Mouse (Mus musculus): ENCODE measurements around the gene Gm5965. TPM values are rescaled to one million over a fixed set of nuclear protein-coding genes. Genes with fewer than 3 reads are reported as not detected.

Gm5965 gene
- total and polyA plus RNA-seq, 2 experiments from 2014 or later, result not detected

GRCm38 (mm10) chr16:88826978-88827377 is 49.3 kb downstream of the Gm5965 start:
- DNase-seq (ENCODE audit: low spot score), result no peak
- no peak for TF ChIP-seq CTCF (IDR thresholded peaks at IDR 0.05)

More at GRCm38 (mm10) chr16:88826978-88827377, 49.3 kb downstream of the Gm5965 start:
- no peak for ATAC-seq (ENCODE audit: low FRiP score)
- H3K9me3 ChIP-seq (ENCODE audit: low read length), result no peaks in the 10 kb centered on the region
- 85% methylated on average over 3 of the region's 3 CpGs for WGBS
- H3K27ac ChIP-seq (ENCODE audit: low read depth, low read length), result no peak overlapping the region
- H3K4me2 ChIP-seq (ENCODE audit: low read depth, low read length, poor library complexity, severe bottlenecking), result no peak overlapping the region
- no peak overlapping the region for H3K4me3 ChIP-seq (ENCODE audit: low read depth, low read length)
- no peak overlapping the region for H3K9ac ChIP-seq (replicated peaks; ENCODE audit: low read length, poor library complexity, severe bottlenecking)
- no peaks in the 10 kb centered on the region for H3K4me1 ChIP-seq (ENCODE audit: insufficient read depth, low read length)
- H3K27me3 ChIP-seq (ENCODE audit: insufficient read depth, low read length), result no peaks in the 10 kb centered on the region
- H3K36me3 ChIP-seq (ENCODE audit: insufficient read depth, low read length), result no peaks in the 10 kb centered on the region

Other genes with a start within 250 kb of the Gm5965 start
- not detected in 2 replicates for gene Cldn8, start 214.7 kb upstream of the Gm5965 start, total RNA-seq (2014; rRNA removed)
- gene Cldn8, start 214.7 kb upstream of the Gm5965 start, polyA plus RNA-seq (2015; fragmentation: Nextera tagmentation; extraction: Ambion mirVana), result not detected in 2 replicates
- not detected in 2 replicates for gene Krtap24-1, start 165.6 kb upstream of the Gm5965 start, total RNA-seq (2014; rRNA removed)
- not detected in 2 replicates for gene Krtap24-1, start 165.6 kb upstream of the Gm5965 start, polyA plus RNA-seq (2015; fragmentation: Nextera tagmentation; extraction: Ambion mirVana)
- gene 2310079G19Rik, start 150.2 kb upstream of the Gm5965 start, total RNA-seq (2014; rRNA removed), result not detected in 2 replicates
- gene 2310079G19Rik, start 150.2 kb upstream of the Gm5965 start, polyA plus RNA-seq (2015; fragmentation: Nextera tagmentation; extraction: Ambion mirVana), result not detected in 2 replicates
- gene Krtap26-1, start 130.1 kb upstream of the Gm5965 start, total RNA-seq (2014; rRNA removed), result not detected in 2 replicates
- gene Krtap26-1, start 130.1 kb upstream of the Gm5965 start, polyA plus RNA-seq (2015; fragmentation: Nextera tagmentation; extraction: Ambion mirVana), result not detected in 2 replicates
- not detected in 2 replicates for gene Krtap27-1, start 106.2 kb upstream of the Gm5965 start, total RNA-seq (2014; rRNA removed)
- not detected in 2 replicates for gene Krtap27-1, start 106.2 kb upstream of the Gm5965 start, polyA plus RNA-seq (2015; fragmentation: Nextera tagmentation; extraction: Ambion mirVana)
- gene 2310061N02Rik, start 69.9 kb upstream of the Gm5965 start, total RNA-seq (2014; rRNA removed), result not detected in 2 replicates
- not detected in 2 replicates for gene 2310061N02Rik, start 69.9 kb upstream of the Gm5965 start, polyA plus RNA-seq (2015; fragmentation: Nextera tagmentation; extraction: Ambion mirVana)
- not detected in 2 replicates for gene Krtap13-1, start 49.0 kb upstream of the Gm5965 start, total RNA-seq (2014; rRNA removed)
- not detected in 2 replicates for gene Krtap13-1, start 49.0 kb upstream of the Gm5965 start, polyA plus RNA-seq (2015; fragmentation: Nextera tagmentation; extraction: Ambion mirVana)
- not detected in 2 replicates for gene Krtap13, start 26.3 kb upstream of the Gm5965 start, total RNA-seq (2014; rRNA removed)
- gene Krtap13, start 26.3 kb upstream of the Gm5965 start, polyA plus RNA-seq (2015; fragmentation: Nextera tagmentation; extraction: Ambion mirVana), result not detected in 2 replicates
- not detected in 2 replicates for gene 2310034C09Rik, start 19.0 kb upstream of the Gm5965 start, total RNA-seq (2014; rRNA removed)
- gene 2310034C09Rik, start 19.0 kb upstream of the Gm5965 start, polyA plus RNA-seq (2015; fragmentation: Nextera tagmentation; extraction: Ambion mirVana), result not detected in 2 replicates
- gene 2310057N15Rik, start 3.7 kb upstream of the Gm5965 start, total RNA-seq (2014; rRNA removed), result not detected in 2 replicates
- not detected in 2 replicates for gene 2310057N15Rik, start 3.7 kb upstream of the Gm5965 start, polyA plus RNA-seq (2015; fragmentation: Nextera tagmentation; extraction: Ambion mirVana)
- not detected in 2 replicates for gene Gm20741, start 34.3 kb downstream of the Gm5965 start, total RNA-seq (2014; rRNA removed)
- not detected in 2 replicates for gene Gm20741, start 34.3 kb downstream of the Gm5965 start, polyA plus RNA-seq (2015; fragmentation: Nextera tagmentation; extraction: Ambion mirVana)
- not detected in 2 replicates for gene Krtap15, start 42.3 kb downstream of the Gm5965 start, total RNA-seq (2014; rRNA removed)
- gene Krtap15, start 42.3 kb downstream of the Gm5965 start, polyA plus RNA-seq (2015; fragmentation: Nextera tagmentation; extraction: Ambion mirVana), result not detected in 2 replicates
- not detected in 2 replicates for gene Krtap14, start 48.2 kb downstream of the Gm5965 start, total RNA-seq (2014; rRNA removed)
- not detected in 2 replicates for gene Krtap14, start 48.2 kb downstream of the Gm5965 start, polyA plus RNA-seq (2015; fragmentation: Nextera tagmentation; extraction: Ambion mirVana)
- not detected in 2 replicates for gene Krtap19-1, start 91.5 kb downstream of the Gm5965 start, total RNA-seq (2014; rRNA removed)
- gene Krtap19-1, start 91.5 kb downstream of the Gm5965 start, polyA plus RNA-seq (2015; fragmentation: Nextera tagmentation; extraction: Ambion mirVana), result not detected in 2 replicates
- gene Krtap19-2, start 96.4 kb downstream of the Gm5965 start, total RNA-seq (2014; rRNA removed), result not detected in 2 replicates
- not detected in 2 replicates for gene Krtap19-2, start 96.4 kb downstream of the Gm5965 start, polyA plus RNA-seq (2015; fragmentation: Nextera tagmentation; extraction: Ambion mirVana)
- not detected in 2 replicates for gene Krtap19-3, start 100.1 kb downstream of the Gm5965 start, total RNA-seq (2014; rRNA removed)
- gene Krtap19-3, start 100.1 kb downstream of the Gm5965 start, polyA plus RNA-seq (2015; fragmentation: Nextera tagmentation; extraction: Ambion mirVana), result not detected in 2 replicates
- gene Krtap19-4, start 107.2 kb downstream of the Gm5965 start, total RNA-seq (2014; rRNA removed), result not detected in 2 replicates
- not detected in 2 replicates for gene Krtap19-4, start 107.2 kb downstream of the Gm5965 start, polyA plus RNA-seq (2015; fragmentation: Nextera tagmentation; extraction: Ambion mirVana)
- not detected in 2 replicates for gene Krtap19-5, start 118.6 kb downstream of the Gm5965 start, total RNA-seq (2014; rRNA removed)
- gene Krtap19-5, start 118.6 kb downstream of the Gm5965 start, polyA plus RNA-seq (2015; fragmentation: Nextera tagmentation; extraction: Ambion mirVana), result not detected in 2 replicates
- gene Krtap19-9b, start 154.4 kb downstream of the Gm5965 start, total RNA-seq (2014; rRNA removed), result not detected in 2 replicates
- gene Krtap19-9b, start 154.4 kb downstream of the Gm5965 start, polyA plus RNA-seq (2015; fragmentation: Nextera tagmentation; extraction: Ambion mirVana), result not detected in 2 replicates
- not detected in 2 replicates for gene Krtap16-3, start 185.0 kb downstream of the Gm5965 start, total RNA-seq (2014; rRNA removed)
- gene Krtap16-3, start 185.0 kb downstream of the Gm5965 start, polyA plus RNA-seq (2015; fragmentation: Nextera tagmentation; extraction: Ambion mirVana), result not detected in 2 replicates
- not detected in 2 replicates for gene Krtap22-2, start 232.9 kb downstream of the Gm5965 start, total RNA-seq (2014; rRNA removed)
- gene Krtap22-2, start 232.9 kb downstream of the Gm5965 start, polyA plus RNA-seq (2015; fragmentation: Nextera tagmentation; extraction: Ambion mirVana), result not detected in 2 replicates
- not detected in 2 replicates for gene Gm10229, start 237.4 kb downstream of the Gm5965 start, total RNA-seq (2014; rRNA removed)
- not detected in 2 replicates for gene Gm10229, start 237.4 kb downstream of the Gm5965 start, polyA plus RNA-seq (2015; fragmentation: Nextera tagmentation; extraction: Ambion mirVana)